Mouse (Mus musculus): ENCODE measurements around the gene Ift57. TPM values are rescaled to one million over a fixed set of nuclear protein-coding genes. Genes with fewer than 3 reads are reported as not detected.

Gene Ift57
- total and polyA plus RNA-seq, 3 experiments, result 17.4 to 52.3 (median 30.8) TPM

- DNase-seq (ENCODE audit: low spot score), result peak; percentile 49
- Histone ChIP-seq H3K27me3 (ENCODE audit: insufficient read depth, low read length) (no peaks in the 10 kb centered on the region), H3K36me3 (replicated peaks) (no peaks in the 10 kb centered on the region), H3K9me3 (replicated peaks) (no peaks in the 10 kb centered on the region), H3K4me1 (ENCODE audit: insufficient read depth, low read depth, low read length) (peaks cover 89% of the 10 kb centered on the region), H3K4me3 (ENCODE audit: low read depth, low read length) (no peak within 1 kb of the TSS; the same call in 1 of the 2 replicates)
- ATAC-seq (ENCODE audit: extremely low read depth, insufficient number of reproducible peaks, low FRiP score, poor library complexity, severe bottlenecking), result peak; percentile 88
- TF ChIP-seq TAL1 (conservative IDR thresholded peaks at IDR 0.05; ENCODE audit: low read depth, low read length) (peak; percentile 96), CTCF (IDR thresholded peaks at IDR 0.05; ENCODE audit: low read depth, low read length) (no peak), POLR2AphosphoS5 (IDR thresholded peaks at IDR 0.05; ENCODE audit: insufficient replicate concordance, low read depth, low read length) (no peak), GATA1 (IDR thresholded peaks at IDR 0.05; ENCODE audit: borderline replicate concordance, low read length) (no peak), GATA2 (IDR thresholded peaks at IDR 0.05; ENCODE audit: borderline replicate concordance, low read depth, low read length) (no peak)
Measured at GRCm38 (mm10) chr16:49799597-49800561, 100.8 kb downstream of the Ift57 start, which contains the start of gene Cd47. Cd47 (plus strand) TSS chr16:49800533.

- ATAC-seq (ENCODE audit: extremely low read depth, insufficient number of reproducible peaks, low FRiP score, poor library complexity, severe bottlenecking) (no peak), DNase-seq (ENCODE audit: low spot score) (no peak)
- no peak for TF ChIP-seq GATA1 (IDR thresholded peaks at IDR 0.05; ENCODE audit: borderline replicate concordance, low read length)
- TF ChIP-seq POLR2AphosphoS5 (IDR thresholded peaks at IDR 0.05; ENCODE audit: insufficient replicate concordance, low read depth, low read length), result no peak
- TF ChIP-seq GATA2 (IDR thresholded peaks at IDR 0.05; ENCODE audit: borderline replicate concordance, low read depth, low read length), result no peak
- TF ChIP-seq CTCF (IDR thresholded peaks at IDR 0.05; ENCODE audit: low read depth, low read length), result no peak
- TF ChIP-seq TAL1 (conservative IDR thresholded peaks at IDR 0.05; ENCODE audit: low read depth, low read length), result no peak
- Histone ChIP-seq H3K36me3 (replicated peaks) (no peaks in the 10 kb centered on the region), H3K4me1 (ENCODE audit: insufficient read depth, low read depth, low read length) (peaks cover 93% of the 10 kb centered on the region), H3K9me3 (replicated peaks) (no peaks in the 10 kb centered on the region), H3K27me3 (ENCODE audit: insufficient read depth, low read length) (no peaks in the 10 kb centered on the region), H3K4me3 (ENCODE audit: low read depth, low read length) (no peak overlapping the region)
Measured at GRCm38 (mm10) chr16:49800996-49801395, 102.0 kb downstream of the Ift57 start.

DNA sequence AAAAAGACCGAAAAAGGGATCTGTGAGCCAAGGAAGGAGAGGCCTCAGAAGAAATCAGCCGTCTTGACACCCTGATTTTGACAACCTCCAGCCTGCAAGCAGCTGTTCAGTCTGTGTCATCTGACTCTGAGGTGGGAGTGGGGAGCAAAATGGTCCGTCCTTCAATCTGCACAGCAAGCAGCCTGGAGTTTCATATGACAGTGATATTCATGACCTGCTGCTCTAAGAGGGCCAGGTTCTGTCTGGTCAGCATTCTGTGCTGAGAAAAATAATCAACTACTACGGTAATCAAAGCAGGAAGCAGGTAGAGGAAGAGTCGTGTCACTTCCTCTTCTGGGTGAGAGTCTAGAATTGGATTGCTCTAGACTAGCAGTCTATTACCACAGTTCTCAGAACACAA lies 102.4 kb downstream of the Ift57 start:
- no peaks in the 10 kb centered on the region for H3K36me3 ChIP-seq (replicated peaks)
- no peaks in the 10 kb centered on the region for H3K9me3 ChIP-seq (replicated peaks)
- H3K27me3 ChIP-seq (ENCODE audit: insufficient read depth, low read length), result no peaks in the 10 kb centered on the region
- ATAC-seq (ENCODE audit: extremely low read depth, insufficient number of reproducible peaks, low FRiP score, poor library complexity, severe bottlenecking) (no peak), DNase-seq (ENCODE audit: low spot score) (no peak)
- no peak overlapping the region for H3K4me3 ChIP-seq (ENCODE audit: low read depth, low read length)
- no peak for TF ChIP-seq POLR2AphosphoS5 (IDR thresholded peaks at IDR 0.05; ENCODE audit: insufficient replicate concordance, low read depth, low read length)
- no peak for TF ChIP-seq CTCF (IDR thresholded peaks at IDR 0.05; ENCODE audit: low read depth, low read length)
- no peak for TF ChIP-seq TAL1 (conservative IDR thresholded peaks at IDR 0.05; ENCODE audit: low read depth, low read length)
- peaks cover 92% of the 10 kb centered on the region for H3K4me1 ChIP-seq (ENCODE audit: insufficient read depth, low read depth, low read length)

DNA sequence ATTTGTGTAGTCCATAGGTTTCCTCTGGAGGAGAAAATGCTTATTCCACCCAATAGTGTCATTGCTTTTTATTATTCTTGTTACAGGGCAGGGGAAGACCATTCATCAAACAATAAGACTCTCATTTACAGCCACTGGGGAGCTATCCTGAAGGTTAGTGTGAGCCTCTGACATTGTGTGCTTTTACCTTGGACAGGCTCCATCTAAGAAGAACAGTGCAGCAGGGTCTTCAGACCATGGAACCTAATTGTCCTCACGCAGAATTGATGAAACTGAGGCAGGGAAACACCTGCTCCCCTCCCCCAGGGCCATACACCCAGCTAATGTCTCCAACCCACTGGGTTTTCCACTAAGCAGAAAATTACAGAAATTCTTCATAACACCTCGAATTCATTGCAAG lies 104.0 kb downstream of the Ift57 start:
- TF ChIP-seq GATA1 (IDR thresholded peaks at IDR 0.05; ENCODE audit: borderline replicate concordance, low read length), result no peak
- no peak for TF ChIP-seq GATA2 (IDR thresholded peaks at IDR 0.05; ENCODE audit: borderline replicate concordance, low read depth, low read length)
- no peak for TF ChIP-seq POLR2AphosphoS5 (IDR thresholded peaks at IDR 0.05; ENCODE audit: insufficient replicate concordance, low read depth, low read length)
- TF ChIP-seq TAL1 (conservative IDR thresholded peaks at IDR 0.05; ENCODE audit: low read depth, low read length), result no peak
- no peak for TF ChIP-seq CTCF (IDR thresholded peaks at IDR 0.05; ENCODE audit: low read depth, low read length)
- DNase-seq (ENCODE audit: low spot score), result no peak
- no peak for ATAC-seq (ENCODE audit: extremely low read depth, insufficient number of reproducible peaks, low FRiP score, poor library complexity, severe bottlenecking)
- Histone ChIP-seq H3K36me3 (replicated peaks) (no peaks in the 10 kb centered on the region), H3K9me3 (replicated peaks) (no peaks in the 10 kb centered on the region), H3K4me1 (ENCODE audit: insufficient read depth, low read depth, low read length) (peaks cover 92% of the 10 kb centered on the region), H3K27me3 (ENCODE audit: insufficient read depth, low read length) (no peaks in the 10 kb centered on the region), H3K4me3 (ENCODE audit: low read depth, low read length) (no peak overlapping the region)

GRCm38 (mm10) chr16:49803932-49804461 lies 105.0 kb downstream of the Ift57 start:
- Histone ChIP-seq H3K4me3 (ENCODE audit: low read depth, low read length) (peak overlapping the region; percentile 60; the same call in 1 of the 2 replicates), H3K27me3 (ENCODE audit: insufficient read depth, low read length) (no peaks in the 10 kb centered on the region), H3K9me3 (replicated peaks) (no peaks in the 10 kb centered on the region), H3K4me1 (ENCODE audit: insufficient read depth, low read depth, low read length) (peaks cover 84% of the 10 kb centered on the region), H3K36me3 (replicated peaks) (no peaks in the 10 kb centered on the region)
- TF ChIP-seq TAL1 (conservative IDR thresholded peaks at IDR 0.05; ENCODE audit: low read depth, low read length) (no peak), GATA1 (IDR thresholded peaks at IDR 0.05; ENCODE audit: borderline replicate concordance, low read length) (no peak), GATA2 (IDR thresholded peaks at IDR 0.05; ENCODE audit: borderline replicate concordance, low read depth, low read length) (no peak), POLR2AphosphoS5 (IDR thresholded peaks at IDR 0.05; ENCODE audit: insufficient replicate concordance, low read depth, low read length) (no peak), CTCF (IDR thresholded peaks at IDR 0.05; ENCODE audit: low read depth, low read length) (no peak)
- ATAC-seq (ENCODE audit: extremely low read depth, insufficient number of reproducible peaks, low FRiP score, poor library complexity, severe bottlenecking) (no peak), DNase-seq (ENCODE audit: low spot score) (no peak)

GRCm38 (mm10) chr16:49806920-49807319 lies 107.9 kb downstream of the Ift57 start:
- Histone ChIP-seq H3K36me3 (replicated peaks) (no peaks in the 10 kb centered on the region), H3K9me3 (replicated peaks) (no peaks in the 10 kb centered on the region), H3K27me3 (ENCODE audit: insufficient read depth, low read length) (no peaks in the 10 kb centered on the region), H3K4me3 (ENCODE audit: low read depth, low read length) (no peak overlapping the region), H3K4me1 (ENCODE audit: insufficient read depth, low read depth, low read length) (peaks cover 64% of the 10 kb centered on the region)
- TF ChIP-seq GATA1 (IDR thresholded peaks at IDR 0.05; ENCODE audit: borderline replicate concordance, low read length), result no peak
- TF ChIP-seq GATA2 (IDR thresholded peaks at IDR 0.05; ENCODE audit: borderline replicate concordance, low read depth, low read length), result no peak
- no peak for TF ChIP-seq TAL1 (conservative IDR thresholded peaks at IDR 0.05; ENCODE audit: low read depth, low read length)
- no peak for TF ChIP-seq POLR2AphosphoS5 (IDR thresholded peaks at IDR 0.05; ENCODE audit: insufficient replicate concordance, low read depth, low read length)
- no peak for TF ChIP-seq CTCF (IDR thresholded peaks at IDR 0.05; ENCODE audit: low read depth, low read length)
- DNase-seq (ENCODE audit: low spot score), result no peak
- ATAC-seq (ENCODE audit: extremely low read depth, insufficient number of reproducible peaks, low FRiP score, poor library complexity, severe bottlenecking), result no peak
